Mouse (Mus musculus) common myeloid progenitor, adult 5-6 weeks (primary cell): ENCODE measurements at regions not wholly inside any gene's neighbourhood (a gene's known extent, or its start where the extent isn't known, plus 50 kb on each side); places are given as distances from the start of the nearest gene placed in this dataset.

Experiments used
- ATAC-seq: replicated peaks from 2 replicates; pipeline ENCODE4 v1.8.0; 2016; ENCODE audit warnings: low read depth, mild to moderate bottlenecking, moderate TSS enrichment, inconsistent platforms; ENCODE audit not compliant: poor library complexity, severe bottlenecking

DNA sequence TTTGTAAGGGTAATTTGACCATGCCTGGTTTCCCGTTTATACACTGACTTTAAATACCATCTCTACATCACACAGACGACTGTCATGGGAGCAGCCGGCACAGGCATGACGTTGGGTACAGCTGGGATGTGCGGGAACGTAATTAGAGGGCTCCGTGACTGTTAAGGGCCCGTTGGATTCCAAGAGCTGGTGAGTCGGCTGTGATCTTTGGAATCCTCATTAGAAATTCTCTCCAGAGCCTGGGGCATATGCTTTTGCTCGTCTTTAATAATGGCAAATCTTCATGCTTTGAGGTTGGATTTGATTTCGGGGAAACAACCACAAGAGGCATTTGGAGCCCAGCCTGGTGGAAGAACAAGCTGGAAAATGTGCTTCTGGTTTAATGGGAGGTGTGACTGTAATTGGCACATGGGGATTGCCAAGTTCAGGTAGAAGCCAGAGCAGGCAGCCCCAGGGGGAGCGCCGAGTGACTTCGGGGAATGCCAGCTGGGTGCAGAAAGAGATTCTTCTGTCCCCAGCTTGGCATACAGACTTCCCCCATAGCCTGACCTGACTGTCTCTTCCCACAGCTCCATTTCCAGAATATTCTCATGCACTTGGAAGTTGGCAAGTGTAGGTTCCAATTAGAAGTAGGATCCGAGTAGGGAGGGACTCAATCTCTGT is 275.4 kb upstream of the 4930535I16Rik start:
- no peak for ATAC-seq

GRCm38 (mm10) chr4:124190775-124191174 is 273.0 kb upstream of the 4930535I16Rik start:
- ATAC-seq: no peak

DNA sequence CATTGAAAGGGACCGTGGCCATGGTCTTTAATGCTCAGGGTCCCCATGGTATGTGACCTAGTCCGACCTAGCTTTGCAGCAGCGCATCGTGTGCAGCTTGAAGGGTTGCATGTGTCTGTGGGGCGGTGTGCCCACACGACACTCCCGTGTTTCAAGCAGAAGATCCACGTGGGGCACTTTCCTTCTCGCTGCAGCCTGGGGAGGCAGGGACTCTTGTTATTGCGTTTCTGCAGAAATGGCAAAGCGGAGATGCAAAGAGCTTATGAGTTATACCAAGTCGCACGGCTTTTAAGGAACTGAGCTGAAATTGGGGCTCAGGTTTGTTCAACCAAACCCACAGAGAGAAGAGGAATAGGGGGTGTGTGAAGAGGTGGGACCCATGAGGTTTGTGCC is 272.2 kb upstream of the 4930535I16Rik start:
- no peak for ATAC-seq

DNA sequence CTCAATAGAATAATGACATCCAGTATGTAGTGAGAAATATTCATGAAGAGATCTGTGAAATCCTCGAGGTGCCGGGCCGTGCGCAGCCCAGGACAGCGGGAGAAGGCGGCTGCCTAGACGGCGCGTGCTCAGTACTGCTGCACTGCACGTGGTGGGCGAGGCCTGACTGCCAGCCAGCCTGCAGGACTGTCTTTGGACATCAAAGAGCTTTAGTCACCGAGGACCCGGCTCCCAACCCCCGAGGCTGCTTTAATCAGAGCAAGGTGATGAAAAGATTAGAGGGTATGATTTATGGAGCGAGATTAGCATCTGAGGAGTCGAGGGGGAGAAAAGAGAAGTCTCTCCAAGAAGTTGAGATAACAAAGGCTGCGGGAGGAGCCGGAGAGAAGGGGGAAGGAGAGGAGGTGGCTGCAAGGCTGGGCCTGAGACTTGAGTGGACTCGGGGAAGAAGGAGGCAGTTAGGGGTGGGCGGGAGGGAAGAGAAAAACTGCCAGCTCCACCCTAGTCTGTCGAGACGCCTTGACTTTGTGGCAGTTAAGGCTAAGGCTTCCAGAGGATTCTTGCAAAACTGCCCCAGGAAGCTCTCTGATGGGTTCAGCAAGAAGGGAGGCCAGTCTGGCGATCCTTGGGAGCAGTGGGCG is 271.6 kb upstream of the 4930535I16Rik start:
- no peak for ATAC-seq

- no peak for ATAC-seq
Observed at GRCm38 (mm10) chr4:124187108-124187507, 269.3 kb upstream of the 4930535I16Rik start.

DNA sequence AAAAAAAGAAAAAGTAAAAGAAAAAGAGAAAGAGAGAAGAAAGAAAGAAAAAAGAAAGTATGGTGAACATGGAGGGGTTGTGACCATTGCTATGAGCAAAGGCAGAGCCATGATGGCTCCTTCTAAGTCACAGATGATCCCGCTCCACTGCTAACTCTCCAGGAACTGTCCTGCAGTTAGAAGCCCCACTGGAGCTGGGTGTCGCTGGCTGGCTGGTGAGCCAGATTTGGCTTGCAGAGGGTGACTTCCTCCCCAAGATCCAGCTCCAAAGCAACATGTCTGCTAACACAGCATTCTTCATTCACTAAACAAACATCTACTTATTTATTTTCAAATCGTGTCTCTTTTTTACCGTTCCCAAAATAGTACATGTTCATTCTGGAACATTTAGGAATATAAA is 263.5 kb upstream of the 4930535I16Rik start:
- no peak for ATAC-seq

- ATAC-seq: no peak
Observed at GRCm38 (mm10) chr4:124178401-124179018, 260.7 kb upstream of the 4930535I16Rik start.

- ATAC-seq: no peak
Observed at GRCm38 (mm10) chr4:124175531-124175930, 257.7 kb upstream of the 4930535I16Rik start.

- ATAC-seq: peak; percentile 62
Observed at GRCm38 (mm10) chr4:124154627-124155026, 236.8 kb upstream of the 4930535I16Rik start.

- no peak for ATAC-seq
Observed at GRCm38 (mm10) chr4:124149771-124150451, 232.1 kb upstream of the 4930535I16Rik start.

DNA sequence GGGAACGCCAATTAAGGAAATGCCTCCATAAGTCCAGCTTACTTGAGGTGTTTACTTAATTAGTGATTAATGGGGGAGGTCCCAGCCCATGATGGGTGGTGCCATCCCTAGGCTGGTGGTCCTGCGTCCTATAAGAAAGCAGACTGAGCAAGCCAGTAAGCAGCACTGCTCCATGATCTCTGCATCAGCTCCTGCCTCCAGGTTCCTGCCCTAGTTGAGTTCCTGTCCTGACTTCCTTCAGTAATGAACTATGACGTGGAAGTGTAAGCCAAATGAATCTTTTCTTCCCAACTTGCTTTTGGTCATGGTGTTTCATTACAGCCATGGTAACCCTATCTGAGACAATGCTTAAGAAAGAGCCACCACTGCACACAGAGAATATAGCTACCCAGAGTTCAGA is 231.2 kb upstream of the 4930535I16Rik start:
- no peak for ATAC-seq

DNA sequence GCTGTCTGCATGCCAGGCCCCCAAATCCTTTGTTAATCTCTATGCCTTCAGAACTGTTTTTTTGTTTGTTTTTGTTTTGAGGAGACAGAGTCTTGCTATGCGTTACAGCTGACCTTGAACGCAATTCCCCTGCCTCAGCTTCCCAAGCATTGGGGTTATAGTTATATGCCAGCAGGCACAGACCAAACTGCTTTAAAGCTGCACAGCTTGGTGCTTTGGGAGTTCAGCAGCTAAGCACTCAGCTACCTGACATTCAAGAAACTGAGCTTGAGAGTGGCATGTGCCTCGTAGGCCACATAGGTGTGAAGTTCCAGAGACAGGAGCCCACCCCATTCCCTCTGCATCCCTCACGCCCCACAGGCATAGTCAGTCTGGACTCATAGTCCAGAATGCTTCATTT is 229.5 kb upstream of the 4930535I16Rik start:
- no peak for ATAC-seq

DNA sequence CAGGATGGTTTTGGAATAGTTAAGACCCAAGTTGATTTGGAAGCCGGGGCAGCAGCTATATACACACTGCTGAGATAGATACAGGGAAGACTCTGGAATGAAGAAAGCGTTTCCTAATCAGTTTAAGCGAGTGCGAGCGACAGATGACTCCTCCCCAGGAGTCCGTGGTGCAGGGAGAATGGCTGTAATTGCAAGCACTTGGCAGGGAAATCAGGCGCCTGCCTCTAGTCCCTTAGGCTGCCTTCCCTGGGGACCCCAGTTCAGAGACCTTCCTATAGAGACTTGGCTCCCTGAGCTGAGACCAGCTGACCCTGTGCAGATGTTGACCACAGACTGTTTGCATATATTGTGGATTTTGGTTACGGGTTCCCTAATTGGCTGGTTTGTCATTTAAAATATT is 228.3 kb upstream of the 4930535I16Rik start:
- no peak for ATAC-seq

DNA sequence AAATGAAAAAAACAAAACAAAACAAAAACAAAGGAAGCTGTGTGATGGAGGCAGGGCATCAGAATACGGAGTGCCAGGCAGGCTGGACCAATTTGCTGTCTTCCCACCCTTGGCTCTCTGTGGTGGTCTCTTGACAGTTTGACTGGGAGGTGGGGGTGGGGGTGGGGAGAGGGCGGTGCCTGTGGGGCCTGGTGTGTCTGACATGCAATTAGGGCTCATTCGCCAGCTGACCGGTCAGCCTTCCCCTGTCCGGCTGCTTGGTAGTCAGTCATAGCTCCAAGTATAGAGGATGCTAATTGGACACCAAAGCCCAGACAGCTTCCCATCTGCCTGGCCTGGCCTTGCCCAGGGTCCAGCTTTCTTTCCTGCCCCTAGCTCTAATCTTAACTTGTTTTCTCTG is 225.8 kb upstream of the 4930535I16Rik start:
- no peak for ATAC-seq

GRCm38 (mm10) chr4:124143226-124143625 is 225.4 kb upstream of the 4930535I16Rik start:
- no peak for ATAC-seq

DNA sequence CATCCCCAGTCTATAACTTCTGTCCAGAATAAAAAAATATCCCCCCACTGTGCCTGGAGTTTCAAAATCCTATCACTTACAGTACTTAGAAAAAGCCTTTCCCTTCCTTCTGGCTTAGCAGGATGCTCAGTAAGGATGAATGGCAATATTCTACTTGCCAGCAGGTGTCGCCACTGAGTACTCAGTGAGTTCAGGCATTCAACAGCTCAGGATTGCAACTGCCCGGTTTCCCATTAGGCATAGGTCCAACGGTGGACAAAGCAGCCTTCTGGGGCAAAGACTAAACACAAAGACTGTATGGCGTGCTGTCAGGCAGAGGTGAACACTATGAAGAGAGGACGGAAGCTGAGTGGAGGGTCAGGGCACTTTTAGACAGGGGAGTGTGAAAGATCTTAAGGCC is 224.3 kb upstream of the 4930535I16Rik start:
- peak; percentile 65 for ATAC-seq

- no peak for ATAC-seq
Observed at GRCm38 (mm10) chr4:124135165-124135470, 217.3 kb upstream of the 4930535I16Rik start.

DNA sequence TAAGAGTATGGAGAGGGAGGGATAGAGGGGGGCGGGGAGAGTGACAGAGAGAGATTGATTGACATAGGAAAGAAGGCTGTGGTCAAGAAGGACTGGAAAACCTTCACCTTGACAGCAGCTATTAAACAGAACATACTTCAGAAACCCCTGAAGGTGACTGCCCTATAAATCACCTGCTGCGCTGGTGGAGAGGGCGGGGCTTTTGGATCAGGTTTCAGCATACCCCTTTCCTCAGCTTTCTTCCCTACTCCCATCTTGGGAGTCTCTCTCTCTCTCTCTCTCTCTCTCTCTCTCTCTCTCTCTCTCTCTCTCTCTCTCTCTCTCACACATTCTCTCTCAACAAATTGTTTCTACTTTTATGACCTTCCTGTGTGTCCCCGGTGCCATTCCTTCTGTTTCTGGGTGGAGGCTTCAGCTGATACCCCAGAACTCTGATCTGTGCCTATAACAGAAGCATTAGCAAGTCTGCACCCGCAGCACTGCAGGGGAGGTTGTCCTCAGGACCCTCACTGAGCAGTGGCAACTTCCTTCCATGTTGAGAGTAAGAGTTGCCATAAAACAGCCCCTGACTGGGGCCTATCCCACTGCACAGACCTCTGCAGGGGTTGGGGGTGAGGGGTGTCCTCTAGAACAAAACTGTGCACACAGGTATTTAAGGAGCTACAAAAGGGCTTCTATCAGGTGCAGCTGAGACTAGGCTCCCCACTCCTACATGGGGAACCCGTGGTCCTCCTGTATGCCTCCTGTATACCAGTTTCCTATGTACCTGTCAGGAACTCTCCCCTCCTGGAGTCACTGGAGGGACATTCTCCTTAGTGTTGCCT is 216.7 kb upstream of the 4930535I16Rik start:
- no peak for ATAC-seq

DNA sequence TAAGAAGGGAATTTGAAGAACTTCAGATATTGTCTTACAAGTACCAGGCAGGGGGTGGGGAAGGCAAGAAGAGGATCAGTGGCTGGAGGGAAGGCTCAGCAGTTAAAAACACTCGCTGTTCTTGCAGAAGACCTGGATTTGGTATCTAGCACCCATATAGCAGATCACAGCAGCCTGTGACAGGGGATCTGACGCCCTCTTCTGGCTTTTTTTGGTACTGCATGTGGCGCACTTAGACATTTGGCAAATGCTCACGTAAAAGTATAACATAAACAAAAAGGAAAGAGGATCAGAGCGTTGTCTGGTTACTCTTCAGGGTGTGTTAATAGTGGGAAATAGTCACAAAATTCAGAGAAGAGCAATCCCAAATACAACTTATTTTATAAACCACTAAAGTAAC is 213.1 kb upstream of the 4930535I16Rik start:
- no peak for ATAC-seq

DNA sequence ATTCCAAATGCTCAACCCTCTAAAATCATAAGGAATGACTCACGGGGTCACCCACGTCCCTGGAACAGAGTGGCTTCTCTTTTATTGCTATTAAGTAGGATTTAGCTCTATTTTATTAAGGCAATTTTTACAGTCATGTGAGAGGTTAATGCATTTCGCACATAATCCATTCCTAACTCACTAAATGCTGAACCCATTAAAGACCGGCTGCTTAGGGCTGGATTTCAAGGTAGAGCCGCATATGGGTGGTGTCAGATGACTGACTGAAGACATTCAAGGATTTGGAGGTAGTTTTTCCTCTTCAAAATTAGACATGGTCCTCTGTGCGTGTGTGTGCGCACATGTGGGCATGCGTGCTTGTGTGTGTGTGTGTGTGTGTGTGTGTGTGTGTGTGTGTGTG is 208.4 kb upstream of the 4930535I16Rik start:
- no peak for ATAC-seq
